Mouse (Mus musculus): Measurements from ENCODE around the gene Epha10. TPM values are rescaled to one million over a fixed set of nuclear protein-coding genes. Genes with fewer than 3 reads are reported as not detected.

The Epha10 gene
- 2.0 and 3.8 TPM in 2 replicates for total RNA-seq (2021)
- long read RNA-seq, partial matches to known transcripts = 2 of 3 reads
- long read RNA-seq, other reads (novel, unspliced or antisense) = 1 of 3 reads

DNA sequence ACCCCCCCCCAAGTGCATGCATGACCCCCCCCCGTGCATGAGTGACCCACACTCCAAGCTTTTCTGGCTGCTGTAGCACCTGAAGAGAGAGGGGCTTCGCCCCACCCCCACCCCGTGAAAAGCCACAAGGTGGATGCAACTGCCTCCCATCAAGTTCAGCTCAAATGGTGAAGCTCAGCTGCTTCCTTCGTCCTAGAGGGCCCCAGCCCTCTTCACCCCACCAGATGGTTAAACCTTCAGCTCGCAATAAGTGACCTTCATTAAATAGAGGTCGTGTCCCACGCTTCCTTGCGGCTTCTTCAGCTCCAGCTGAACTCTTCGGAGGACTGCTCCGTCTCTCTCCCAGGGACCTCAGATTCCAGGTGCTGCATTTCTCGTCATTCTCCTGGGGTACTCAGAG lies at the start of gene Epha10:
Epha10 (plus strand) TSS at position 301 of the 400 bp plus-strand sequence.
- no peak for DNase-seq

DNA sequence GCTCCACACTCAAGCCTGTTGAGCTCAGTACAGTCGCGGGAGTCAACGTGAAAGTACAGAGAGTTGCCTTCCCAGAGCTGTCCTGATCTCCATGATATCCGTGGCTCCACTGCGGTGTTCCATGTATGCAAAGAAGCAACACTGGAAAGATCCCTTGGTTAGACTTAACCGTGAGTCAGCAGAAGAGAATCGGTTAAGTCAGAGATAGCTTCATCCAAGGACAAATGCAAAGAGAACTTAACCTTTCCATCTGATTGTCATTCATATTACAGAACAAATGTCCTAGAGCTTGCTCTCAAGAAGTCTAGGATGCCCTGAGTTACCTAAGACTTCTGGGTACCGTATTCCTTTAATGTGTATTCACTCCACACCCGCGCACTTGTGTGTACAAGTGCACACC lies 47.9 kb upstream of the Epha10 start:
- no peak for DNase-seq

DNA sequence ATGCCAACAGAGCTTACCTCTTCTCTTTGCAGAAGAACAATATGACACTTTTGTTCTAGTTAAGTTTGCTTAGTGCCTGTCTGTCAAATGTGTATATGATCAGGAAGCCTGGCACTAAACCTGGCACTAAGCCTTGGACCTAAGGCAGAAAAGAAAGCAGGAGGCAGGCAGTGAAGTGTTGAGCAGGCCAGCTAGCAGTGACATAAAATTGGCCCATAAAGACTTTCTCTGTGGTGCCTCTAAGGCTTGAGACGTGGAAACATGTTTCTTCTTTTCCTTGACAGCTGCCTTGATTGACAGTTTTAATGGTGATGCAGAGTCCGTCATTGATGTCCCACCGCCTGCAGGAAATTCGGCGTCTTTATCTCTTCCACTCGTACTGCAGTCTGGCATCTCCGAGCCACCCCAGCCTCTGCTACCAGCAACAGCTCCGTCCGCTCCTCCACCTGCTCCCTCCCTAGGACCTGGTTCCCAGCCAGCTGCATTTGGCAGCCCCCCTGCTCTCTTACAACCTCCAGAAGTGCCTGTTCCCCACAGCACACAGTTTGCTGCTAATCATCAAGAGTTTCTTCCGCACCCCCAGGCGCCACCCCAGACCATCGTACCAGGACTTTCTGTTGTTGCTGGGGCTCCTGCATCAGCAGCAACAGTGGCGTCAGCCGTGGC lies 42.5 kb upstream of the Epha10 start:
- DNase-seq = no peak

DNA sequence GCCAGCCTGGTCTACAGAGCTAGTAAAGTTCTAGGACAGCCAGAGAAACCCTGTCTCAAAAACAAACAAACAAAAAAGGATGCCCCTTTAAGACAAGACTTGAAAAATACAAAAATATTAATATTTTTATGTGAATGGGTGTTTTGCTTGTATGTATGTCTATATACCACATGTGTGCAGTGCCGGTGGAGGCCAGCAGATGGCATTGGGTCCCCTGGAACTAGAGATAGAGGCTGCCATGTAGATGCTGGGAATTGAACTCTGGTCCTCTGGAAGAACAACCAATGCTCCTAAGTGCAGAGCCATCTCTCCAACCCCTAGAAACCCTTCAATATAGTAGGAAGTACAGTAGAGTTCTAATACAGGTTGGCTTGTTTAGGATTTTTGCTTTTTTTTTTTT lies 39.7 kb upstream of the Epha10 start:
- DNase-seq = no peak

DNA sequence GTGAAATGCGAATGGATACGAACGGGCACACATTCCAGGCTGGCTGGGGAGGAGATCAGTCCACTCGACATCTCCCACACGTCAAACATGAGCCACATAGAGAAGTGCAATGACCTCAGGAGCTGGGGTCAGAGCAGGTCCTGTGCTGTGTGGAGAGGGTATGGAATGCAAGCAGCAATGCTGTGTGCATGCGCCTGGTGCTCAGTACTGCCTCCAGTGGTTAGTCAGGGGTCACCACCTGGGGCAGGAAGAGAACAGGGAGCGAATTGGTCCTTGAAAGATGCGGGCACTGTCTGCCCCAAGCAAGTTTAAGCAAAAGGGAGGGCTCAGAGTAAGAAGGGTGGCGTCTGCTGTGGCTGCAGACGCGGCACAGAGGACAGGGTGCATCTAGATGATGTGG lies 37.2 kb upstream of the Epha10 start:
- peak; percentile 37 for DNase-seq

DNA sequence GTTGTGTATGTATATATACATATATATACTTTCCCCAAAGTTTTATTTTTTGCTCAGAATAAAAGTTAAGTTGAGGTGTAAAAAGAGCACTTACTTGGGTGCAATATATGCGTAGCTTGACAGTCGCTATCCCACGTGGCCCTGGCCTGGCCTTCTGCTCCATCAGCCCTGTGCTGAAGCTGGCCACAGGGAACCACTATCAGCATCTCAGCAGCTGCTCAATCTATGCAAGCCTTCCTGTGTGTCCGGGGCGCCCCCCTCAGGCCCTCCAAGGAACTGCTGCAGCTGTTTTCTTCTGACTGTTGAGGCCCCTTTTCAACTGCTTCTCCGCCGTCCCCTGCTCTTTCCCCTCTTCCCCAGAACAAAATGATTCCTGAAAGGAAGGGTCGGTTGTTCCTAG lies 33.1 kb upstream of the Epha10 start:
- DNase-seq = peak; percentile 81

DNA sequence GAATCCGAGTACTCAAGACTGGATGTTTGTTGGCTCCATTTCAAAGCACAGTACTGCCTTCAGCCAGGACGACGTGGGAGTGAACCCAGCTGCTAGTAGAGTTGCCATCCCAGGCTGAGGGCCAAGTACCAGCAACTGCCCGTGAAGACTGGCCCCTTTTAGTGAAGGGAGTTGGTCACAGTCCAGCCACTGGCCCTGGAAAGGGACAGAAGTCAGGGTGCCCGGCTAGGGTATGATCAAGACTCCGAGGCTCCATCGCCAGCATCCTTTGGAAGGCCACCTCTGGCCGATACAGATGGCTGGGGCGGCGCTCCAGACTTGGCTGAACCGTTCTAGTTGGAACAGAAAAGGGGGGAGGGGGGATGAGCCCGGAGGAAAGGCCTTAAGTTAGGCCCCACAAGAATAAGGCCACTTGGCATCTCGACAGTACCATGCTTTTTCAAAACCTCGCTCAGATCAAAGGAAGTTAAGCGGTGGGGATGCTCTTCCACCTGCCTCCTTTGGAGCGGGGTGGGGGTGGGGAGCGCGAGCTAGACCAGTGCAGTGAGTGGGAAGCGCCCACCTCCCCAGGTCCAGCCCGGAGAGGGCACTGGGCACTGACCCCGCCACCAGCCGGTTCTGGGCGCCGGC lies 31.0 kb upstream of the Epha10 start:
- DNase-seq = peak; percentile 46

DNA sequence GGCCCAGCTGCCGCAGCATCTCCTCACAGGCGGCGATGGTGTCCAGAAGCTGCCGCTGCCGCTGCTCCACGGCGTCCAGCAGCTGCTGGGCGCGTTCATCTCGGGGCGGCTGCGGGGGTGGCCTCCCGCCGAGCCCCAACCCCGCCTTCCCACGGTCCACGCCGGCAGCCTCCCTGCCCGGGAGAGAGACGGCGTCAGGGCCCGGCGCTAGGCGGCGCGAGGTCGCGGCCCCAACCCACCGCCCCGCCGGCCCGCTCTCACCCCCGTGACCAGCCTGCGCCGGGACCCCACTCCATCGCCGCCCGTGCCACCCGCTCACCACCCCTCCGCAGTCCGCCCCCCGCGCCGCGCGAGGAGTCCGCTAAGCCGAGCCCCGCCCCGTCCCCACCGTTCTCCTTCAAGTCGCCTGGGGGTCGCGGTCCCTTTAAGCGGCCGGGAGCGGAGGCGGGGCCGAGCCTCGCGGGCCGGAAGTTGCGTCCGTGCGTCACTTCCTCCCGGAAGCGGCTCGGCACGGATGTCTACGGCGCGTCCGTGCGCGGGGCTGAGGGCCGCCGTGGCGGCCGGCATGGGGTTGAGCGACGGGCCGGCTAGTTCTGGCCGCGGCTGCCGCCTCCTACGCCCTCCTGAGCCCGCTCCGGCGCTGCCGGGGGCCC lies 30.3 kb upstream of the Epha10 start, which contains the start of gene Yrdc:
Yrdc (plus strand) TSS at position 419 of the 653 bp plus-strand sequence.
- peak; percentile 94 for DNase-seq

DNA sequence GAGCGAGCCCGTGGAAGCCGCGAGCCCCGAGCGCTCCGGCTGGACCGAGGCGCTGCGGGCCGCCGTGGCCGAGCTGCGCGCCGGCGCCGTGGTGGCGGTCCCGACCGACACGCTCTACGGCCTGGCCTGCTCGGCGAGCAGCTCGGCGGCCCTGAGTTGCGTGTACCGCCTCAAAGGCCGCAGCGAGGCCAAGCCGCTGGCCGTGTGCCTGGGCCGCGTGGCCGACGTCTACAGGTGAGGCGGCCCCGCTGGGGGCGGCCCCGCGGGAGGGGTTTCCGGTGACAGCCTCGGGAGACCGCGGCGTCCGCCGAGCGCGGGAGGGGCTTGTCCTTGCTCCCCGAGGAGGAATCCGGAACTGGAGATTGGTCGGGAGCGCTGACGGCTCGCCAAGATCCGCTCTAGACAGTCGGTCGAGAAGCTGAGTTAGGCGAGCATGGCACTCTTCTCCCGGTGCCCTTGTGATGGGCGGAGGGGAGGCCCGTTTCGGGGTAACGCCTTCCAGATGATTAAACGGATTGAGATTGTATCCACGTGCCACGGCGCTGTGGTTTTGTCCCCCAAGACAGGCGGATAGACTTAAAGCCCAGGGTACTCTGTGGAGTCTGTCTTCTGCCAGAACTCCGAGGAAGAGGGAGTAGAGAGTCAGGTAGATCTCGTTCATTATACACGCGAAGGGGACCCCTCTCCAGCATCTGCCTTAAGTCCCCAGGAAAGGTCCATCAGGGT lies 29.6 kb upstream of the Epha10 start, which contains the start of gene 1110065P20Rik:
1110065P20Rik (minus strand) TSS at position 264 of the 726 bp plus-strand sequence.
- peak; percentile 86 for DNase-seq

DNA sequence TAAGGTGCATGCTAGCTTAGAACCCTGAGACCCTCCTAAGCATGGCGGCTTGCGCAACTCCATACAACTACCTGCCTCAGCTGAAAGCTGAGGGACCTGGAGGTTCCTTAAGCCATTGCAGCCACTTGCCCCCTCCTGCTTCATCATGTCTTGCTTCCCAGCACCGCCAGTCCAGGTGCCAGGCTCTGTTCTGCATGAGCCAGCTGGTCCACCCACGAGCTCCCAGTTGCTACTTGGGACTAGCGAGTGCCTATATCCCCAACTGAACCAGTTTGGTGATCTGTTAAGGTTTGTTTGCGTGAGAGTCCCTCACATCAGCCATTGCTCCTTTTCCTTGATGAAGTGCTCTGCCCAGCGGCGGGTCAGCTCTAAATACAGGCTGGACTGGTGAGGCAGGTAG lies 24.4 kb upstream of the Epha10 start:
- no peak for DNase-seq

DNA sequence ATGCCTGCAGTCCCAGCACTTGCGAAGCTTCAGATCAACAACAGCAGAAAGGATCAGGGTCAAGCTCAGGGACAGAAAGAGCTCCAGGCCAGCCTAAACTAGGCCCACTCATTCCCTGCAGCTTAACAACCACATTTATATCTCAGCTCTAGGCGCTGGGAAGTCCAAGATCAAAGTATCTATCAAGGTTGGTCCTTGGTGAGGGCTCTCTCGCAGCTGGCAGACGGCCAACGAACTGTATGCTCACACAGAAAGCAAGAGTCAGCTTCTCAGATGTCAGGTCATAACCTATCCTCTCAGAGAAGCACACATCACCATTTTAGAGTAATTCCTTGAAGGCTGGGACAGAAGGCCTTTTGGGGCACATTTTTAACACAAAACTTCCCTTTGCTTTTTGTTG lies 22.3 kb upstream of the Epha10 start:
- peak; percentile 84 for DNase-seq

DNA sequence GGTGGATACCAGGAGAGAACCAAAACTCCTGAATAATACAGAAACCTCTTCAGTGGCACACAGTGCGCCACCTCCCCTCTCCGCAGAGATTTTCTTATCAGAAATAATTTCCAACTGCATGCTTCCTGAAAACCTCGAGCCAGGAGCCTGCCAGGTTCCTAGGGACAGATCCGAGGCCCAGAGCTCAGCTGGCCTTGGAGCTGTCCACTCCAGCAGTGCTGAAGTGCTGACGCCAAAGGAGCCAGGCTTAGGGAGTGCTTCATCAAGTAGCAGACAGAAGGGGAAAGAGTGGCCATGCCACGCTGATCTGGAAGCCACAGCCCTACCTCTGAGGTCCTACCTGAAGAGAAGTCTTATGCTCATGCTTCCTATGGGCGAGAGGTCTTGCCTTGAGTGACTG lies 20.3 kb upstream of the Epha10 start:
- DNase-seq = peak; percentile 85

DNA sequence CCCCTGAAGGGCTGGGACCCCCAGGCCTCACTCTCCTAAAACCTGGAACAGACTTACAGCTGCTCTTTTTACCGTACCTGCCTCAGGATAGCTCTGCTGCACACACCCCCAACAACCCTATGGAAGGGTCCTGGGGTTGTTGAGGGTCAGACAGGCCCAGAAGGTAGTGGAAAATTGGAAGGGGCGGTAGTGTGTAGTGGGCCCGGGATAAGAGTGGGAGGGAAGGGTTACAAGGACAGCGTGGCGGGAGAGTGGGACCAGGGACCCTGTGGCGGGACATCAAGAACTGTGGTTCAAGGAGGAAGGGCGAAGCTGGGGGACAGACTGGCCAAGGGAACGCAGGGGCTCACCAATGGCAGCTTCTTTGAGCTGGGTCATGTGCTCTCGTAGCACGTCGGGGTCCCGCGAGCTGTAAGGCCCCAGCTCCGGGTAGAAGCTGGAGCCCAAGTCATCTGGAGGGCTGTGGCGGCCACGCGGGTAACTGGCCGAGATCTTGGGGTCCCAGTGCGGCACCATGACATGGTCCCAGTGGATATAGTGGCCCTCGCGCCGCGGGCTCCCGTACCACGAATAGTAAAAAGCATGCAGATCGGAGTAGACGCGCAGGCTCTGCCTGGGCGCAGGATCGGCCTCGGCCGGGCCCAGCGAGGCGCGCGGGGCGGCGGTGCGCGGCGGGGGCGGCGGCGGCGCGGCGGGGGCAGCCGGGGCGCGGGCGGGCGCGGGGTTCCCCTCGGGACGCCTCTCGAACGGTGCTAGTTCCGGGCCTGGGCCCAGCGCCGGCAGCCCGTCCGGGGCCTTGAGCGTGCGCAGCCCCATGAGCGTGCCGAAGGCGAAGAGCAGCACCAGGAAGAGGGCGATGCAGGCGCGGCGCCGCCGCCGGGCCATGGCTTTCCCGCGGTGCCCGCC lies 19.2 kb upstream of the Epha10 start, which contains the start of gene Maneal:
Maneal (minus strand) TSS at position 889 of the 906 bp plus-strand sequence.
- DNase-seq = no peak

DNA sequence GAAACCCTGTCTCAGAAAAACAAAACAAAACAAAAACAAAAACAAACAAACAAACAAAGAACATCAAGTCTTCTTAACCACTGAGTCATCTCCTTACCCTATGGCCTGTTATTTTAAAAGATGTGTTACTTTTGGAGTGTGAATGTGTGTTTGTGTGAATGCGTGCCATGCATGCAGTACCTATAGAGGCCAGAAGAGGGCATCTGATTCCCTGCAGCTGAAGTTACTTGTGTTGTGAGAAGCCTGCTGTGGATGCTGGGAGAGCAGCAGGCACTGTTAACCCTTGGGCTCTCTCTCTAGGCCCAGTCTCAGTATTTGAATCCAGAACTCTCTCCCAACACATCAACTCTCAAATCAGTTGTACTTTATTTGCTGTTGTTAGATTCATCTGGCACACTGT lies 8.0 kb upstream of the Epha10 start:
- DNase-seq = no peak

DNA sequence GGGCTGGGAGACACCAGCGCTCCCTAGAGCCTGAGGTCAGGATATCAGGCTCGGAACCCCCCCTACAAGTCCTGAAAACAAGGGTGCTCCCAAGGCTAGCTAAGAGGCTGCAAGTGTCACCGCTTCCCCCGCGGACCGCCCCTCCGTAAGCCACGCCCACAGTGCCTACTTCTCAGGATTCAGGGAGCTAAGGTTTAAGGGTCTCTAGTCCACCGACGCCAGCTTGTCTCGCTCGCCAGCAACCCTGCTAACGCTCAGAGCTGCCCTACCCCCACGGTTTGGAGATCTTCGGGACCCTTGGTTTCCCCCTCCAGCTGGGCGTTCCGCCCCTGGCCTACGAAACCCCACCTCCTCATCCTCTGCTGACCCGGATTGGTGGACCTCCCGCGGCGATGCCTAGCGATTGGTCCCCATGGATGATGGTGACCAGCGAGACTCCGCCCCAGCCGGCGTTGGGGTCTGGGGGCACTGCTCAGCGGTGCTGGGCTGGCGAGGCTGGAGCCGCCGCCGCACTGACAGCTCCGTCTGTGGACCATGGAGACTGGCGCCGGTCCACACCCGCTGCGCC lies 726 bp downstream of the Epha10 start:
- DNase-seq = peak; percentile 41

DNA sequence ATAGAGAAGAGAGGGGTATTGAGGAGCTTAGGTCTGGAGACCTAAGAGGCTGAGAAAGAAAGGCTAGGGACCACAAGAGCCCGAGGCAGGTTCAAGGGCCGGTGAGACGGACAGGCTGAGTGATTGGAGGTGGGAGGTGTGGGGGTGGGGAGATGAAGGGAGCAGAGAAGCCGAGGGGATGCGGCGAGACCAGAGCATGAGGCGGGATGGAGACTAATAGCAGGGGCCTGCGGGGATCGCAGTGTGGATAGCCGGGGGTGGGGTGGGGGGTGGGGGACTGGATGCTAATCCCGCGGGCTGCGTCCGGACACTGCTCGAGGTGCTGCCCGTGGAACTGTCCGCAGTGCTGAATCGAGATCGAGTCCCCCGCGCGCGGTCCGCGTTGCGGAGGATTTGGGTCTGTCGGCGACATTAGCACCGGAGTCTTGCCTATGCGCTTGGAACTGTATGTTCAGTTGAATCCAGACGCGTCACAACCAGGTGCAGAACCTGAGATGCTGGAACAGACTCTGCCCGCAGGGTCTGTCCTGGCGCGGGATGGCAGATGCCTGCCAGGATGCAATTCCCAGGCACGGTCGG lies 1.5 kb downstream of the Epha10 start:
- peak; percentile 71 for DNase-seq

DNA sequence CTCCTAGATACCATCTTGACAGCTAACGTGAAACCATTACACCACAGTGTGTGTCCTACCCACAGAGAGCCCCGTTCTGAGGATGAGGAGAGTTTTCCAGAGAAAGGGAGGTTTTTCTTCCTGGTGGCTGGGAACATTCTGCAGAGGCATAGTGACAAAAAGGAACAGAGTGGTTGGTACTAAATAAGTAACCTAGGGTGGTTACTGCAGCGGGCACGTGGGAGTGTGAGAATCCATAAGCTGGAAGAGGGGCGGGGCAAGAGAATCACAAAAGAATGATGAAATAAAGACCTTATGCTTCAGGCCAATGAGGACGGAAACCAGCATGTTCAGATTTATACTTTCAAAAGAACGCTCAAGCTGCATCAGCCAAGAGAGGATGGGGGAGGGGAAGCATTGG lies 8.0 kb downstream of the Epha10 start:
- no peak for DNase-seq

DNA sequence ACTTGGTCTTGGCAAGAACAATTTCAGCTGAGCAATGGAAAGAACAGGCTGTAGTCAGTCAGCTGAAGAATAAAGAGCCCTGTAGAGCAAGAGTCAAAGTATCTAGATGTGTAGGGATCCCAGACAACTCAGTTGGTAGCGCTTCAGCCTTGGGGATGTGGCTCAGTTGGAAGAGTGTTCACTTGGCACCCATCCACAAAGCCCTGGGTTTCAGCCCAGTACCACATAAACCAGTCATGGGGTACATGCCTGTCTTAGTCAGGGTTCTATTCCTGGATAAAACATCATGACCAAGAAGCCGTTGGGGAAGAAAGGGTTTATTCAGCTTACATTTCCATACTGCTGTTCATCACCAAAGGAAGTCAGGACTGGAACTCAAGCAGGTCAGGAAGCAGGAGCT lies 9.2 kb downstream of the Epha10 start:
- no peak for DNase-seq

DNA sequence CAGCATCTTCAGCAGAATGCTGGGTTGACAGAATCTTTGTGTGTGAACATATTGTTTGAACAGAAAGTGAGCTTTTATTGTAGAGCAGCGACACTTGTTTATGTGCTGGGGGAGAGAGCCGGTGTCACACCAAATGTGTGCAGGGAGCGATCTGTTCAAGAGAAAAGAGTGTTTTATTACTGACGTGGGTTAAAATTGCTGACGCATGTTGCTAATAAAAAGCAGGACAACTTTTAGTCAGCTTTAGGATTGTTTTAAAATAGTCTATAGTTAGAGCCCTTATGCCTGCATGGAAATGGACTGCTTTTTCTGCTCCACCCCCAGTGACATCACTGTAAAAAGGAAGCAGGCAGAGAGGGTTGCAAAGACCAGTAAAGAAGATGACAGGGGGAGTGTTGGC lies 10.1 kb downstream of the Epha10 start:
- no peak for DNase-seq

DNA sequence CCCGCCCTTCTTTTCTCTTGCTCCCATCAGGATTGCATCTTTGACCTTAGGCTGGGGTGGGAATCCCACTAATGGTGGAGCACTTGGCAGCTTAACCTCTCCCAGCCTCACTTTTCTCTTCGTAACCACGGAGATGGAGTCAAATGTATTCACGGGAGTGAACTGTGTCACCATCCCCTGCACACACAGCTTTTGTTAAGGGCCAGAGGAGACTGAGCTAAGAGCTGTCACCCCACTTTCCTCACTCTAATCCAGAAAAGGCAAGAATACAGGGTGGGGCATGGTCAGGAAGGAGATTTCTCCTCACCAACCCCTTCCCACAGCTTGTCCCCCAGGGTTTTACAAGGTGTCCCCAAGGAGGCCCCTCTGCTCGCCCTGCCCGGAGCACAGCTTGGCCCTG lies 13.1 kb downstream of the Epha10 start:
- no peak for DNase-seq

All from adrenal gland, postnatal 25 days (tissue).